Mouse (Mus musculus) embryonic facial prominence, embryonic 11.5 days (tissue): ENCODE measurements around the gene Mrpl54. TPM values are rescaled to one million over a fixed set of nuclear protein-coding genes. Genes with fewer than 3 reads are reported as not detected.

ENCODE experiments used
- ATAC-seq: fragments of 200-750 bp; cut with Nextera tagmentation; replicated peaks from 2 replicates; pipeline ENCODE4 v1.8.0; 2017; ENCODE audit warnings: low read depth; ENCODE audit not compliant: insufficient number of reproducible peaks, low FRiP score, low TSS enrichment
- DNase-seq: peaks from one replicate; pipeline ENCODE4 v3.0.0-alpha.2; 2015; ENCODE audit warnings: low spot score
- H3K27ac ChIP-seq: fragments of 300-500 bp; sonication (generic); replicated peaks from 2 replicates; pipeline ENCODE4 v1.5.1; 2014; ENCODE audit warnings: mild to moderate bottlenecking, low read depth, low read length, control low read depth
- H3K27me3 ChIP-seq: fragments of 300-500 bp; sonication (generic); 2 replicates; pipeline ENCODE4 v1.6.1; 2014; ENCODE audit warnings: mild to moderate bottlenecking, low read length, moderate library complexity, mixed read lengths; ENCODE audit not compliant: control insufficient read depth, insufficient read depth
- H3K36me3 ChIP-seq: fragments of 300-500 bp; sonication (generic); replicated peaks from 2 replicates; pipeline ENCODE4 v1.6.1; 2014; ENCODE audit warnings: low read depth, mild to moderate bottlenecking, low read length, moderate library complexity, mixed read lengths; ENCODE audit not compliant: control insufficient read depth, insufficient read depth
- H3K4me1 ChIP-seq: fragments of 300-500 bp; sonication (generic); 2 replicates; pipeline ENCODE4 v1.6.1; 2014; ENCODE audit warnings: low read length, mixed read lengths; ENCODE audit not compliant: control insufficient read depth, insufficient read depth
- H3K4me2 ChIP-seq: fragments of 300-500 bp; sonication (generic); 2 replicates; pipeline ENCODE4 v1.6.1; 2014; ENCODE audit warnings: low read depth, mild to moderate bottlenecking, control low read depth, low read length, moderate library complexity
- H3K4me3 ChIP-seq: fragments of 300-500 bp; sonication (generic); 2 replicates; pipeline ENCODE4 v1.5.1; 2014; ENCODE audit warnings: low read depth, low read length, control low read depth
- H3K9ac ChIP-seq: fragments of 300-500 bp; sonication (generic); replicated peaks from 2 replicates; pipeline ENCODE4 v1.6.1; 2014; ENCODE audit warnings: mild to moderate bottlenecking, control low read depth, low read length
- H3K9me3 ChIP-seq: fragments of 300-500 bp; sonication (generic); replicated peaks from 2 replicates; pipeline ENCODE4 v1.6.1; 2016; ENCODE audit warnings: mild to moderate bottlenecking, low read length, inconsistent platforms, mixed read lengths; ENCODE audit not compliant: control insufficient read depth
- WGBS: fragments of 180-500 bp; shearing (Covaris S2); extraction: QIAGEN DNeasy Blood & Tissue Kit; methylation state at CpG from one replicate; pipeline ENCODE4 v1.1.7; 2014; 5-methylcytosine and 5-hydroxymethylcytosine counted together
- polyA plus RNA-seq: library from polyadenylated mRNA; unstranded; fragments of >200 nt; fragmentation: Nextera tagmentation; extraction: Ambion mirVana; gene quantifications from 2 replicates; pipeline ENCODE4 v1.2.1, GENCODE M21; 2014

The Mrpl54 gene
- 203 and 205 TPM in 2 replicates for polyA plus RNA-seq

DNA sequence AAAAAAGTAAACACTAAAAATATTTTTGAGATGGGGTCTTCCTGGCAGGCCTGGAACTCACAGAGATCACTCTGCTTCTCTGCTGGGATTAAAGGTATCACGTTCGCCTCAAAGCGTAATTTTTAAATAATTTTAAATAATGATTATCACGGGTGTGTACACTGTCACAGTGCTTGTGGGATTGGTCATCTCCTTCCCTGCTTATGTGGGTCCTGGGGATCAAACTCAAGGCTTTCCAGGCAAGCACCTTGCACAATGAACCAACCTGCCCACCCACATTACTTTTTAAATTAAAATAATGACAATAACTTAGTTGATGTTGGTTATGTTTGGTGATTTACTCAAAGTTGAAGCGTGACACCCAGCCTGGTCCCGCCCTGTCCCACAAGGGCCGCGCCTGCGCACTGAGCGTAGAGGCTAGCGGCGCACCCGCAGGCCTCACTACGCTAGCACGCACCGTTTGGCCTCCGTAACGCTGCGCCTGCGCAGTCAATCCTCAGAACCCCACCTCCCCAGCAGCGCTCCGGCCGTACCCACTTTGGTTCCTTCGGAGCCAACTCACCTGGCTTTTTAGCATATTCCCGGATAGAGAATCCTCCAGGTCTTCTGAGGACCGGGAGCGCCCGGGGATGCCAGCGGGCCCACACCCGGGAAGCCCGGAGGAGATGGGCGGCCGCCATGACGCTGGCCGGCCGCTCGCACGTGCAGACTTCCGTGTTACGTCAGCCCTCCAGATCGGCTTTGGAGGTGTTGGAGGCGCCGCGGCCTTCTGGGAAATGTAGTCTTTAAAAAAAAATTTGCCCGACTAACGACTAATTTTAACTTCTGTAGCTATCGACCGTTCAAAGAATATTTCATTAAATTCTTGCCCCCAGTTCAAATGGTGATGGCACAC, at the start of gene Mrpl54, which contains the start of gene Apba3:
Gene Mrpl54 (minus strand): TSS at position 724 of the 895 bp plus-strand sequence.
Gene Apba3 (plus strand): TSS at position 750 of the 895 bp plus-strand sequence.
- WGBS, result under 1% methylated on average over 48 of the region's 48 CpGs
- H3K4me3 ChIP-seq, result peak within 1 kb of the TSS; percentile 59
- peak within 1 kb of the TSS; percentile 81 for H3K9ac ChIP-seq
- H3K27me3 ChIP-seq, result no peaks in the 10 kb centered on the region
- peak within 1 kb of the TSS; percentile 48 for H3K4me2 ChIP-seq
- no peak within 1 kb of the TSS; the same call in 1 of the 2 replicates for H3K27ac ChIP-seq
- no peaks in the 10 kb centered on the region for H3K9me3 ChIP-seq
- H3K4me1 ChIP-seq, result no peaks in the 10 kb centered on the region
- ATAC-seq (peak; percentile 87), DNase-seq (peak; percentile 98)
- peaks cover 2% of the 10 kb centered on the region for H3K36me3 ChIP-seq

DNA sequence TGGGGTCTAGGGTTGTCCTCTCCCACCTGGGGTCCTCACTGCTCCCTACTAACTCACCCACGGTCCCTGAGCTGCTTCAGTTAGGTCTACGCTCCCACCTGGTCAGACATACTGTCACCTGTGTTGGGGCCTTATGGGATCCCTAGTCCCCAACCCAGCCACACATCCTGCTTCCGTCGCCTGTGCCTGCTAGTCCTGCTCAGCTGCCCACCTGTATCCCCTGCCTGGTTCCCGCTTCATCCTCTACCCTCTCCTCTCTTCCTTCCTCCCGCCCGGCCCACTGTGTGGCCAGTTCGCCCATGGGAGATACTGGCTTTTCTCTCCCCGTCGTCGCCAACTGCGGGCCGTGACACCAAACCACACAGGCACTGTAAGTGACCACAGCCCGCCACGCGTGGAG, 48.9 kb upstream of the Mrpl54 start:
- ATAC-seq (no peak), DNase-seq (no peak)
- no peak overlapping the region for H3K4me2 ChIP-seq
- WGBS, result 94% methylated on average over 16 of the region's 16 CpGs
- H3K36me3 ChIP-seq, result peaks cover 18% of the 10 kb centered on the region
- no peak overlapping the region for H3K4me3 ChIP-seq
- H3K4me1 ChIP-seq, result peaks cover 6% of the 10 kb centered on the region
- no peak overlapping the region for H3K27ac ChIP-seq
- no peaks in the 10 kb centered on the region for H3K27me3 ChIP-seq
- no peak overlapping the region for H3K9ac ChIP-seq
- no peaks in the 10 kb centered on the region for H3K9me3 ChIP-seq

GRCm38 (mm10) chr10:81314201-81314600, 47.5 kb upstream of the Mrpl54 start:
- no peaks in the 10 kb centered on the region for H3K27me3 ChIP-seq
- no peak for ATAC-seq
- H3K9ac ChIP-seq, result no peak overlapping the region
- H3K4me2 ChIP-seq, result no peak overlapping the region
- no peak overlapping the region for H3K27ac ChIP-seq
- peaks cover 3% of the 10 kb centered on the region for H3K4me1 ChIP-seq
- DNase-seq, result no peak
- no peak overlapping the region for H3K4me3 ChIP-seq
- WGBS, result 78% methylated on average over 7 of the region's 7 CpGs
- no peaks in the 10 kb centered on the region for H3K9me3 ChIP-seq
- H3K36me3 ChIP-seq, result peaks cover 21% of the 10 kb centered on the region

GRCm38 (mm10) chr10:81313581-81313980, 46.8 kb upstream of the Mrpl54 start:
- Histone ChIP-seq H3K4me1 (no peaks in the 10 kb centered on the region; the same call in 1 of the 2 replicates), H3K27me3 (no peaks in the 10 kb centered on the region), H3K36me3 (peaks cover 23% of the 10 kb centered on the region), H3K9ac (no peak overlapping the region), H3K27ac (no peak overlapping the region), H3K9me3 (no peaks in the 10 kb centered on the region), H3K4me2 (no peak overlapping the region), H3K4me3 (no peak overlapping the region)
- DNase-seq (no peak), ATAC-seq (no peak)
- WGBS, result 91% methylated on average over 13 of the region's 13 CpGs

GRCm38 (mm10) chr10:81309571-81309970, 42.8 kb upstream of the Mrpl54 start:
- DNase-seq (no peak), ATAC-seq (no peak)
- H3K9ac ChIP-seq, result no peak overlapping the region
- H3K4me1 ChIP-seq, result no peaks in the 10 kb centered on the region
- WGBS, result 90% methylated on average over 5 of the region's 5 CpGs
- H3K4me2 ChIP-seq, result no peak overlapping the region
- H3K27ac ChIP-seq, result no peak overlapping the region
- H3K4me3 ChIP-seq, result no peak overlapping the region
- H3K9me3 ChIP-seq, result no peaks in the 10 kb centered on the region
- peaks cover 36% of the 10 kb centered on the region for H3K36me3 ChIP-seq
- no peaks in the 10 kb centered on the region for H3K27me3 ChIP-seq

DNA sequence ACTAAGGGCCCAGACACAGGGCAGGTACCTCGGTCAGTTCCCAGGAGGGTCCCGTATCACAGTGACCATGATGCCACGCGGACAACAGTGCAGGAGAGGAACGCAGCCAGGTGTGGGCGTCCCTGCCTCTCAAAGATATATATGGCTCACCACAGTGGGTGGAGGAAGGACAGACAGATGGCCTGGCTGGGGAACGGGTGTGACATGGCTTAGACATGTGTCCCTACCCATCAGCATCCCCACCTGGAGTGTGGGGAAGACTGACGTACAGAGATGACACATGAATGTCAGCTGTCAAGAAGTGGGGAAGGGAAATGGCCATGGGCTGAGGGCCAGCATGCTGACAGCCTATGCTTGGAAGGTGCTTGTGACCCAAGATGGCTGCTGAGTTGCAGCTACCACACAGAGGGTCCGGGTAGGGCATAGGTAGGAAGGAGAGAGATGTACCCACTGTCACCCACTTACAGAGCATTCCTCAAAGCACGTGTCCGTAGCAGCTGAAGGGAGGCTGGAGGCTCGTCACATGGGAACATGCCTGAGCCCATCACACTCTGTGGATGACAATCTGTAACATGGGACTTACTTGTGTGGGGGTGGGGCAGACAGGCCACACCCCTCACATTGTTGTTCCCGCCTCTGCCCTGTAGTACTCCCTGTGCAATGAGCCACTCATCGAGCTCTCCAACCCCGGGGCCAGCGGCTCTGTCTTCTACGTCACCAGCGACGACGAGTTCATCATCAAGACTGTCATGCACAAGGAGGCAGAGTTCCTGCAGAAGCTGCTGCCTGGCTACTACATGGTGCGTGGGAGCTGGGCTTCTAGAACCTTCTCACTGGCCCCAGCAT, 40.3 kb upstream of the Mrpl54 start:
- H3K9me3 ChIP-seq, result no peaks in the 10 kb centered on the region
- peaks cover 25% of the 10 kb centered on the region for H3K36me3 ChIP-seq
- DNase-seq, result no peak
- H3K9ac ChIP-seq, result no peak overlapping the region
- H3K27me3 ChIP-seq, result no peaks in the 10 kb centered on the region
- H3K4me3 ChIP-seq, result no peak overlapping the region
- no peak overlapping the region for H3K27ac ChIP-seq
- 94% methylated on average over 21 of the region's 21 CpGs for WGBS
- H3K4me1 ChIP-seq, result no peaks in the 10 kb centered on the region
- no peak for ATAC-seq
- H3K4me2 ChIP-seq, result no peak overlapping the region

- peaks cover 23% of the 10 kb centered on the region for H3K36me3 ChIP-seq
- H3K27me3 ChIP-seq, result no peaks in the 10 kb centered on the region
- H3K27ac ChIP-seq, result no peak overlapping the region
- 94% methylated on average over 12 of the region's 12 CpGs for WGBS
- H3K4me1 ChIP-seq, result no peaks in the 10 kb centered on the region
- H3K4me3 ChIP-seq, result no peak overlapping the region
- H3K9me3 ChIP-seq, result no peaks in the 10 kb centered on the region
- H3K9ac ChIP-seq, result no peak overlapping the region
- DNase-seq (no peak), ATAC-seq (no peak)
- no peak overlapping the region for H3K4me2 ChIP-seq
Measured at GRCm38 (mm10) chr10:81306173-81306668, 39.5 kb upstream of the Mrpl54 start.
